Mouse (Mus musculus) liver, embryonic 15.5 days (tissue): Measurements from ENCODE around the gene Lrch2. TPM values are rescaled to one million over a fixed set of nuclear protein-coding genes. Genes with fewer than 3 reads are reported as not detected.

Experiments
- ATAC-seq: fragments of 200-750 bp; cut with Nextera tagmentation; 2 replicates; pipeline ENCODE4 v1.8.0; 2017; ENCODE audit warnings: moderate number of reproducible peaks, mild to moderate bottlenecking, moderate library complexity; ENCODE audit not compliant: insufficient read depth
- H3K27ac ChIP-seq: fragments of 300-500 bp; sonication (generic); replicated peaks from 2 replicates; pipeline ENCODE4 v1.5.1; 2015; ENCODE audit warnings: mild to moderate bottlenecking, inconsistent platforms
- H3K27me3 ChIP-seq: fragments of 300-500 bp; sonication (generic); 2 replicates; pipeline ENCODE4 v1.6.1; 2015; ENCODE audit warnings: mild to moderate bottlenecking, inconsistent platforms
- H3K36me3 ChIP-seq: fragments of 300-500 bp; sonication (generic); replicated peaks from 2 replicates; pipeline ENCODE4 v1.6.1; 2015; ENCODE audit warnings: moderate library complexity, mild to moderate bottlenecking, inconsistent platforms
- H3K4me1 ChIP-seq: fragments of 300-500 bp; sonication (generic); replicated peaks from 2 replicates; pipeline ENCODE4 v1.6.1; 2015; ENCODE audit warnings: inconsistent platforms
- H3K4me2 ChIP-seq: fragments of 300-500 bp; sonication (generic); 2 replicates; pipeline ENCODE4 v1.6.1; 2015; ENCODE audit warnings: moderate library complexity, mild to moderate bottlenecking, inconsistent platforms
- H3K4me3 ChIP-seq: fragments of 300-500 bp; sonication (generic); replicated peaks from 2 replicates; pipeline ENCODE4 v1.5.1; 2015; ENCODE audit warnings: mild to moderate bottlenecking, inconsistent platforms
- H3K9ac ChIP-seq: fragments of 300-500 bp; sonication (generic); 2 replicates; pipeline ENCODE4 v1.6.1; 2015; ENCODE audit warnings: moderate library complexity, mild to moderate bottlenecking, inconsistent platforms
- H3K9me3 ChIP-seq: fragments of 300-500 bp; sonication (generic); replicated peaks from 2 replicates; pipeline ENCODE4 v1.6.1; 2016; ENCODE audit warnings: inconsistent platforms
- WGBS: fragments of 180-500 bp; shearing (Covaris S2); methylation state at CpG from one replicate; pipeline ENCODE4 v1.1.7; 2015; ENCODE audit warnings: mixed read lengths; ENCODE audit not compliant: insufficient replicate concordance; 5-methylcytosine and 5-hydroxymethylcytosine counted together
- polyA plus RNA-seq: library from polyadenylated mRNA; unstranded; fragments of >200 nt; fragmentation: Nextera tagmentation; extraction: Ambion mirVana; gene quantifications from 2 replicates; pipeline ENCODE4 v1.2.1, GENCODE M21; 2015

Lrch2 gene
- polyA plus RNA-seq, 1 experiment from 2014 or later = 0.12 TPM

GRCm38 (mm10) chrX:147429753-147430152 lies 124.1 kb downstream of the Lrch2 start:
- H3K4me1 ChIP-seq = no peaks in the 10 kb centered on the region
- WGBS = 36% methylated on average over 1 of the region's 1 CpGs
- no peak overlapping the region for H3K4me2 ChIP-seq
- no peaks in the 10 kb centered on the region for H3K27me3 ChIP-seq
- no peaks in the 10 kb centered on the region for H3K36me3 ChIP-seq
- no peak for ATAC-seq
- no peak overlapping the region for H3K27ac ChIP-seq
- no peak overlapping the region for H3K4me3 ChIP-seq
- no peaks in the 10 kb centered on the region for H3K9me3 ChIP-seq
- no peak overlapping the region for H3K9ac ChIP-seq

DNA sequence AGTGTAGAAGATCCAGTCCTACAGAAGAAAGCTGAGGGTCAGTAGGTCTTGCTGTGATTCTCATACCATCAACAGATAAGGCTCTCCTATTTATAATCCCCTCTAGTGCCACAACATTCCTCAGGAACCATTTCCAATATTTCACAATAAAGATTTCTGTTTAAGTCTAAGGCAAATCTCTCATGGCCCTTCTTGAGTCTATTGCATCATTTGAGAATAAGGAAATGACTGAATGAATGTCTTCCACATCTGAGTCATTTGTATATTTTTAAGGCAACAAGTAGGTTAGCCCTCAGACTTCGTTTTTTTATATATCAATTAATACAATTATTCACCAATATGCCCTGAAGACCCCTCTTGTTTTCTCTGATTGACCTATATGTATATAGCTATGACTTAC lies 124.8 kb downstream of the Lrch2 start, which contains the start of gene Il13ra2:
TSS of gene Il13ra2 (minus strand) at position 64 of the 400 bp plus-strand sequence.
- Histone ChIP-seq H3K9ac (no peak within 1 kb of the TSS), H3K9me3 (no peaks in the 10 kb centered on the region), H3K4me1 (no peaks in the 10 kb centered on the region), H3K27ac (no peak within 1 kb of the TSS), H3K27me3 (no peaks in the 10 kb centered on the region), H3K36me3 (no peaks in the 10 kb centered on the region), H3K4me2 (no peak within 1 kb of the TSS), H3K4me3 (no peak within 1 kb of the TSS)
- 28% methylated on average over 1 of the region's 1 CpGs for WGBS
- no peak for ATAC-seq

Other genes with a start within 250 kb of the Lrch2 start
- gene Il13ra2, start 124.9 kb downstream of the Lrch2 start, polyA plus RNA-seq = not detected in 2 replicates
- not detected in 2 replicates for gene Vmn1r239-ps, start 100.4 kb downstream of the Lrch2 start, polyA plus RNA-seq
- not detected in 2 replicates for gene Gm15128, start 211.9 kb upstream of the Lrch2 start, polyA plus RNA-seq